Mouse (Mus musculus): ENCODE results near the gene Dpf2.

- TF ChIP-seq CTCF (IDR thresholded peaks at IDR 0.05; ENCODE audit: insufficient read depth, low read length) (no peak), POLR2A (IDR thresholded peaks at IDR 0.05; ENCODE audit: borderline replicate concordance, extremely low read depth, low read depth, low read length) (no peak)
Observed at GRCm38 (mm10) chr19:5925311-5925855, 12.6 kb upstream of the Dpf2 start.
